Mouse (Mus musculus) spleen, postnatal 4 days (tissue): ENCODE data around the gene Itgb3.
"Not testable (repeated sequence)": the region's sequence is repeated elsewhere in the genome, so short reads cannot be mapped to it uniquely, and the experiment has no call there.

Experiments
- DNase-seq, 2 experiments: peaks; one replicate each; pipeline ENCODE4 v3.0.0; 2022; ENCODE audit warnings: low spot score in 2 of 2

Gene Itgb3

GRCm38 (mm10) chr11:104607491-104608245, at the start of gene Itgb3:
TSS of gene Itgb3 (plus strand) at chr11:104608000.
- peak; percentile 67 to 86 for DNase-seq

- DNase-seq = no peak
Observed at GRCm38 (mm10) chr11:104558065-104558464, 49.7 kb upstream of the Itgb3 start.

- DNase-seq = no peak
Observed at GRCm38 (mm10) chr11:104558651-104559403, 49.0 kb upstream of the Itgb3 start.

GRCm38 (mm10) chr11:104560971-104561370, 46.8 kb upstream of the Itgb3 start:
- DNase-seq = no peak

- DNase-seq = no peak
Observed at GRCm38 (mm10) chr11:104563496-104563895, 44.3 kb upstream of the Itgb3 start.

GRCm38 (mm10) chr11:104565172-104565571, 42.6 kb upstream of the Itgb3 start:
- DNase-seq = no peak

- DNase-seq = no peak
Observed at GRCm38 (mm10) chr11:104566097-104566496, 41.7 kb upstream of the Itgb3 start.

- DNase-seq = no peak
Observed at GRCm38 (mm10) chr11:104566796-104567195, 41.0 kb upstream of the Itgb3 start.

- DNase-seq = no peak
Observed at GRCm38 (mm10) chr11:104567736-104568135, 40.1 kb upstream of the Itgb3 start.

- no peak for DNase-seq
Observed at GRCm38 (mm10) chr11:104568326-104568725, 39.5 kb upstream of the Itgb3 start.

- DNase-seq = not testable (repeated sequence)
Observed at GRCm38 (mm10) chr11:104570515-104570914, 37.3 kb upstream of the Itgb3 start.

- peak in 1 of 2 experiments; percentile 28 for DNase-seq
Observed at GRCm38 (mm10) chr11:104571373-104571772, 36.4 kb upstream of the Itgb3 start.

- DNase-seq = no peak
Observed at GRCm38 (mm10) chr11:104572091-104572490, 35.7 kb upstream of the Itgb3 start.

- no peak for DNase-seq
Observed at GRCm38 (mm10) chr11:104572566-104572965, 35.2 kb upstream of the Itgb3 start.

- no peak for DNase-seq
Observed at GRCm38 (mm10) chr11:104576772-104577612, 30.8 kb upstream of the Itgb3 start.

- DNase-seq = no peak
Observed at GRCm38 (mm10) chr11:104578074-104578473, 29.7 kb upstream of the Itgb3 start.

GRCm38 (mm10) chr11:104579084-104579483, 28.7 kb upstream of the Itgb3 start:
- DNase-seq = no peak

GRCm38 (mm10) chr11:104579575-104579974, 28.2 kb upstream of the Itgb3 start:
- no peak for DNase-seq

- DNase-seq = no peak
Observed at GRCm38 (mm10) chr11:104580091-104580490, 27.7 kb upstream of the Itgb3 start.

GRCm38 (mm10) chr11:104580606-104581005, 27.2 kb upstream of the Itgb3 start:
- no peak for DNase-seq

GRCm38 (mm10) chr11:104581446-104582307, 26.1 kb upstream of the Itgb3 start:
- DNase-seq = no peak
